Mouse (Mus musculus) liver, adult 2 months (tissue): Measurements from ENCODE around the gene Heg1.

Experiments
- CTCF ChIP-seq: fragments of 200-500 bp; IDR thresholded peaks from 2 replicates; pipeline ENCODE4 v1.5.1; 2011; ENCODE audit warnings: low read depth, low read length, control low read depth
- POLR2A ChIP-seq: fragments of 200-500 bp; IDR thresholded peaks from 2 replicates; pipeline ENCODE4 v1.6.1; 2011; ENCODE audit warnings: low read length, control low read depth; ENCODE audit not compliant: insufficient read depth; ENCODE audit errors: extremely low read depth

DNA sequence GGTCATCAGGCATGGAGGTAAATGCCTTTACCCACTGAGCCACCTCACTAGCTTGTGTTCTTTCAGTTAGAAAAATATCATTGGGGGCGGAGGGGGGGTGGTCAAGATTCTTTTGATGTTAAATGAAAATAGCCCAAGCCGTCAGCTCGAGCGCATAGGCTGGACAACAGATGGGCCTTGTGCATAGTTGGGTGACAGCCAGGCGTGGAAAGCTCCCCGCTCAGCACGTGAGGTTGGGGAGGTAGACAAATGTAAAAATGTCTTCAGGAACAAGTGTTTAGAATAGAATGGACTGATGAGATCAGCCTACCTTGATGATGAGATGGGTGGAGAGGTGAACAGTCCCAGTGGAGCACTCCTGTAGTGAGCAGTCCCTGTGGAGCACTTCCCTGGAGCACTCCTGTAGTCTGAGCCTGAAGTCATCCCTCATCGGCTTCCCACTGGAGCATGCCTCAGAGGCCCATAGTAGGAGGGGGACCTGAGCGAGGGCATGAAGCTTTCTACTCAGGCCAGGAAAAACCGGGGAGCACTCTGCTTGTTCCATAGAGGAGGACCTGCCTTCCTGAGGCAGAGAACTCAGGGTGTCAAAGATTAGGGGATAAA is 62.0 kb downstream of the Heg1 start:
- TF ChIP-seq CTCF (no peak), POLR2A (no peak)
